Mouse (Mus musculus) MEL (cell line): ENCODE measurements around the gene Susd2.

ENCODE experiments used
- CTCF ChIP-seq, 3 experiments: IDR thresholded peaks in 2 of 3; conservative IDR thresholded peaks in 1 of 3; 2 replicates each; pipeline ENCODE4 v1.5.1; 2011 to 2012; ENCODE audit warnings: low read length in 3 of 3, low read depth in 2 of 3, mild to moderate bottlenecking in 2 of 3, improper control_type of control experiment in 1 of 3, inconsistent platforms in 1 of 3, mixed read lengths in 1 of 3, moderate library complexity in 1 of 3; ENCODE audit not compliant: control insufficient read depth in 1 of 3, insufficient read depth in 1 of 3, poor library complexity in 1 of 3, severe bottlenecking in 1 of 3
- ELF1 ChIP-seq: IDR thresholded peaks from 2 replicates; pipeline ENCODE4 v1.6.1; 2014; ENCODE audit warnings: low read depth, mild to moderate bottlenecking, inconsistent platforms, low read length, improper control_type of control experiment, moderate library complexity
- GATA1 ChIP-seq: IDR thresholded peaks from 2 replicates; pipeline ENCODE4 v1.6.1; 2011; ENCODE audit warnings: low read depth, low read length, improper control_type of control experiment
- MAX ChIP-seq: IDR thresholded peaks from 2 replicates; pipeline ENCODE4 v1.6.1; 2011; ENCODE audit warnings: low read length, improper control_type of control experiment
- MXI1 ChIP-seq: IDR thresholded peaks from 2 replicates; pipeline ENCODE4 v1.6.1; 2011; ENCODE audit warnings: mild to moderate bottlenecking, low read depth, low read length, improper control_type of control experiment
- POLR2A ChIP-seq, 2 experiments: IDR thresholded peaks; 2 replicates each; pipeline ENCODE4 v1.6.1; 2011 to 2012; ENCODE audit warnings: low read length in 2 of 2, mild to moderate bottlenecking in 2 of 2, control low read depth in 1 of 2, improper control_type of control experiment in 1 of 2, low read depth in 1 of 2, moderate library complexity in 1 of 2; ENCODE audit not compliant: control insufficient read depth in 1 of 2, insufficient read depth in 1 of 2, poor library complexity in 1 of 2
- SMC3 ChIP-seq: IDR thresholded peaks from 2 replicates; pipeline ENCODE4 v1.6.1; 2011; ENCODE audit warnings: low read depth, low read length, improper control_type of control experiment
- TBP ChIP-seq: IDR thresholded peaks from 2 replicates; pipeline ENCODE4 v1.8.0; 2011; ENCODE audit warnings: low read depth, low read length, improper control_type of control experiment
- USF2 ChIP-seq, 2 experiments: IDR thresholded peaks; 2 replicates each; pipeline ENCODE4 v1.6.1; 2011 to 2012; ENCODE audit warnings: improper control_type of control experiment in 2 of 2, low read length in 2 of 2, borderline replicate concordance in 1 of 2, inconsistent platforms in 1 of 2, low read depth in 1 of 2, mild to moderate bottlenecking in 1 of 2; ENCODE audit not compliant: insufficient read depth in 1 of 2
- ZC3H11A ChIP-seq: IDR thresholded peaks from 2 replicates; pipeline ENCODE4 v1.6.1; 2012; ENCODE audit warnings: low read depth, mild to moderate bottlenecking, inconsistent platforms, low read length, improper control_type of control experiment

GRCm38 (mm10) chr10:75595981-75596380 is 47.8 kb downstream of the Susd2 start:
- TF ChIP-seq CTCF (IDR thresholded peaks at IDR 0.05 in 2 of 3, conservative IDR thresholded peaks at IDR 0.05 in 1 of 3; ENCODE audit: control insufficient read depth in 1 of 3, insufficient read depth in 1 of 3, low read depth in 2 of 3, low read length in 3 of 3, poor library complexity in 1 of 3, severe bottlenecking in 1 of 3) (no peak), MXI1 (peak; percentile 71; the same call in 1 of the 2 replicates), POLR2A (IDR thresholded peaks at IDR 0.05; ENCODE audit: control insufficient read depth in 1 of 2, insufficient read depth in 1 of 2, low read depth in 1 of 2, low read length in 2 of 2, poor library complexity in 1 of 2) (no peak), ELF1 (no peak), GATA1 (peak; percentile 81), ZC3H11A (no peak), MAX (peak; percentile 91), USF2 (IDR thresholded peaks at IDR 0.05; ENCODE audit: borderline replicate concordance in 1 of 2, insufficient read depth in 1 of 2, low read depth in 1 of 2, low read length in 2 of 2) (peak; percentile 29 to 74; a peak in 2 of 4 replicates), TBP (peak; percentile 60; the same call in 1 of the 2 replicates), SMC3 (no peak)
